Mouse (Mus musculus) kidney, embryonic 14.5 days (tissue): ENCODE results near the gene Zkscan3. TPM values are rescaled to one million over a fixed set of nuclear protein-coding genes. Genes with fewer than 3 reads are reported as not detected.
"Not testable (repeated sequence)": the region's sequence is repeated elsewhere in the genome, so short reads cannot be mapped to it uniquely, and the experiment has no call there.

Experiments used
- ATAC-seq: fragments of 200-750 bp; cut with Nextera tagmentation; 2 replicates; pipeline ENCODE4 v1.8.0; 2017; ENCODE audit warnings: moderate number of reproducible peaks, mild to moderate bottlenecking, moderate TSS enrichment, moderate library complexity; ENCODE audit not compliant: low FRiP score, low TSS enrichment
- H3K27ac ChIP-seq: fragments of 300-500 bp; sonication (generic); 2 replicates; pipeline ENCODE4 v1.5.1; 2014; ENCODE audit warnings: low read depth, mild to moderate bottlenecking, low read length, moderate library complexity, mixed read lengths
- H3K27me3 ChIP-seq: fragments of 300-500 bp; sonication (generic); 2 replicates; pipeline ENCODE4 v1.6.1; 2014; ENCODE audit warnings: mild to moderate bottlenecking, low read length; ENCODE audit not compliant: control insufficient read depth, insufficient read depth
- H3K36me3 ChIP-seq: fragments of 300-500 bp; sonication (generic); 2 replicates; pipeline ENCODE4 v1.6.1; 2014; ENCODE audit warnings: low read length, mixed read lengths; ENCODE audit not compliant: control insufficient read depth, insufficient read depth
- H3K4me1 ChIP-seq: fragments of 300-500 bp; sonication (generic); 2 replicates; pipeline ENCODE4 v1.6.1; 2014; ENCODE audit warnings: low read length, mixed read lengths; ENCODE audit not compliant: control insufficient read depth, insufficient read depth
- H3K4me2 ChIP-seq: fragments of 300-500 bp; sonication (generic); replicated peaks from 2 replicates; pipeline ENCODE4 v1.6.1; 2014; ENCODE audit warnings: low read depth, mild to moderate bottlenecking, low read length
- H3K4me3 ChIP-seq: fragments of 300-500 bp; sonication (generic); 2 replicates; pipeline ENCODE4 v1.5.1; 2014; ENCODE audit warnings: mild to moderate bottlenecking, low read length
- H3K9ac ChIP-seq: fragments of 300-500 bp; sonication (generic); 2 replicates; pipeline ENCODE4 v1.6.1; 2014; ENCODE audit warnings: low read depth, mild to moderate bottlenecking, low read length, moderate library complexity
- H3K9me3 ChIP-seq: fragments of 300-500 bp; sonication (generic); 2 replicates; pipeline ENCODE4 v1.6.1; 2016; ENCODE audit warnings: low read length; ENCODE audit not compliant: control insufficient read depth
- WGBS: fragments of 180-500 bp; shearing (Covaris S2); extraction: QIAGEN DNeasy Blood & Tissue Kit; methylation state at CpG from one replicate; pipeline ENCODE4 v1.1.7; 2014; 5-methylcytosine and 5-hydroxymethylcytosine counted together
- polyA plus RNA-seq: library from polyadenylated mRNA; unstranded; fragments of >200 nt; fragmentation: Nextera tagmentation; extraction: Ambion mirVana; gene quantifications from 2 replicates; pipeline ENCODE4 v1.2.1, GENCODE M21; 2014

Gene Zkscan3
- polyA plus RNA-seq, 1 experiment from 2014 or later: 80.4 TPM

DNA sequence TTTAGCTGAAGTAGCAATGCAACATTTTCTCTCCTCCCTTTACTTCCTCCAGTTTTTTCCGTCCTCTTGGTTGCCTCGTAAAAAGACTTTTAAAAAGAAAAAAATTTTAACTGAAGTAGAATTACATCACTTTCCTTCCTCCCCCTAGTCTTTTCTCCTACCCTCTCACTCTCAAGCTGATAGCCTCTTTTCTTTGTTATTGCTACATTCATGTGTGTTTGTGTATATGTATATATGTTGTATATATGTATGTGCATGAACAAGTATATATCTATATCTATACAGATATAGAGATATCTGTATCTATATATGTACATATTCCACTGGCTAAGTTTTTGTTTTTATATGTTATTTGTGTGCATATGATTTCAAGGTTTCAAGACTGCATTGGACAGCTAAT lies 293 bp upstream of the Zkscan3 start:
- peak overlapping the region; percentile 73 for H3K4me2 ChIP-seq
- H3K4me3 ChIP-seq: peak overlapping the region; percentile 88
- H3K4me1 ChIP-seq: peaks cover 6% of the 10 kb centered on the region; the same call in 1 of the 2 replicates
- ATAC-seq: peak; percentile 50; the same call in 1 of the 2 replicates
- H3K27ac ChIP-seq: no peak overlapping the region
- peaks cover 15% of the 10 kb centered on the region; the same call in 1 of the 2 replicates for H3K36me3 ChIP-seq
- WGBS: 0% methylated on average over 2 of the region's 2 CpGs
- H3K9ac ChIP-seq: peak overlapping the region; percentile 87
- no peaks in the 10 kb centered on the region for H3K9me3 ChIP-seq
- no peaks in the 10 kb centered on the region for H3K27me3 ChIP-seq

DNA sequence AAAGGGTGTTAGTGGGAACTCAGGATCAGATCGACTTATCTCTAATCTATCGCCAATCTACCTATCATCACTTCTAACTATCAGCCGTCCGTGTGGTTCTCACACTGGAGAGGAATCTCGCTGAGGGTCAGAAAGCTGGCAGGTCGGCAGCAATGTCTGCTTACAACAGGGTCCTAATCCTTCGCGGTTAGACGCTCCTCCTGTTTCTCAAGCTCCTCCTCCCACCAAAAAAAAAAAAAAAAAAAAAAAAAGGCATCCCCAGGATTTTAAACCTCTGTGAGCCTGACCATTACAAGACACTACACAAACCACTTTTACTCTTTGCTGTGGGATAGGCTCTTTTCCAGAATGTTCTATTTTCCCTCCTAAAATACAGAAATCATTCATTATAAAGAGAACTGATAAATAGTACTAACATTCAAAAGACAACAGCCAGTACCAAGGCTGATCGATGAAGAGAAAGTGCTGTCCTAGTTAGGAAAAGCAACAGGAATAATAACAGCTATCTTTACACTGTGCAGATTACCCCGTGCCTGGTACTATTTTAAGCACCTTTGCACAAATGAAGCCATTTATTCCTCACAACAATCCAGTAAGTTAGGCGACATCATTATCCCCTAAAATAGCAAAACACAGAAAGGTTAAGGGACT lies 794 bp downstream of the Zkscan3 start:
- Histone ChIP-seq H3K9me3 (no peaks in the 10 kb centered on the region), H3K27me3 (no peaks in the 10 kb centered on the region), H3K4me2 (peak overlapping the region; percentile 73), H3K36me3 (peaks cover 15% of the 10 kb centered on the region; the same call in 1 of the 2 replicates), H3K27ac (no peak overlapping the region), H3K4me3 (peak overlapping the region; percentile 88), H3K9ac (peak overlapping the region; percentile 87), H3K4me1 (peaks cover 6% of the 10 kb centered on the region; the same call in 1 of the 2 replicates)
- ATAC-seq: peak; percentile 25; the same call in 1 of the 2 replicates
- WGBS: 19% methylated on average over 12 of the region's 12 CpGs

DNA sequence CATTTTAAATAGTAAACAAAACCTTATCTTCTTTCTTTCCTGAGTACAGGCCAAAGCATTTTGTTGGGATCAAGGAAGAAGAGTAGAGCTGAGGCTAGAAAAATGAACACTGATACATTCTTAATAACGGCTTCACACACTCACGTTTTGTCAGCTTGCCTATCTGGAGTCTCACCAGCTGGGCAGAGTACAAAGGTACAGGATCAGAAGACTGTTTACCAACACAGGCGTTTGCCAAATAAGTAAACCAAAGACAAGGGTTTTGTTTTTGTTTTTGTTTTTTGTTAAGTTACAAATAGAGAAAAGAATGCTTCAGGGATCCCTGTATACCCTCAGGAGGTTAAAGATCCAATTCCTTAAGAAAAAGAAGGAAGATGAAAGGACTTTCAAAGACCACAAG lies 1.4 kb downstream of the Zkscan3 start:
- no peak for ATAC-seq

DNA sequence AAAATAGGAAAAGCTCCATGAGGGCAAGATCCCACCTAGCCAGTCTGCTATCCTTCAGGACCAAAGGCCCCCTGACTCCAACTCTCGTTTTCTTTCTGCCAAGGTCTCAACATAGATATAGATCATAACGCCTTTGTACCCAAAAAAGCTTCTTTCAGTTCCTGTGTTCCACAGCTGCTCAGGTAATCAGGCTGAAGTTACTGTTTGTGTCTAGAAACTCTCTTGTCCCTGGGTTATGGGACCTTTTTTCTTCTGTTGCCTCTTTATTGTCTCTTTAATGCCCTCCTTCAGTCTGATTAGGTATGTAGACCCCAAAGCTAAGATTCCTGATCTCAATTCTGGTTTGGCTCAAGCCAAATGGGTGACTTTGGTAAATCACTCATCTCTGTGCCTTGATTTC lies 5.1 kb downstream of the Zkscan3 start:
- no peak for ATAC-seq
- no peak overlapping the region for H3K4me2 ChIP-seq
- 86% methylated on average over 2 of the region's 2 CpGs for WGBS
- no peak overlapping the region for H3K4me3 ChIP-seq
- H3K4me1 ChIP-seq: peaks cover 6% of the 10 kb centered on the region; the same call in 1 of the 2 replicates
- no peak overlapping the region for H3K9ac ChIP-seq
- no peaks in the 10 kb centered on the region for H3K9me3 ChIP-seq
- H3K27ac ChIP-seq: no peak overlapping the region
- peaks cover 51% of the 10 kb centered on the region for H3K36me3 ChIP-seq
- H3K27me3 ChIP-seq: no peaks in the 10 kb centered on the region

More for the DNA sequence above, 1.4 kb downstream of the Zkscan3 start:
- H3K27ac ChIP-seq: no peak overlapping the region
- peak overlapping the region; percentile 88 for H3K4me3 ChIP-seq
- H3K9me3 ChIP-seq: no peaks in the 10 kb centered on the region
- WGBS: 82% methylated on average over 3 of the region's 3 CpGs
- peak overlapping the region; percentile 73 for H3K4me2 ChIP-seq
- peaks cover 20% of the 10 kb centered on the region for H3K36me3 ChIP-seq
- H3K27me3 ChIP-seq: no peaks in the 10 kb centered on the region
- peaks cover 6% of the 10 kb centered on the region; the same call in 1 of the 2 replicates for H3K4me1 ChIP-seq
- peak overlapping the region; percentile 87; the same call in 1 of the 2 replicates for H3K9ac ChIP-seq

DNA sequence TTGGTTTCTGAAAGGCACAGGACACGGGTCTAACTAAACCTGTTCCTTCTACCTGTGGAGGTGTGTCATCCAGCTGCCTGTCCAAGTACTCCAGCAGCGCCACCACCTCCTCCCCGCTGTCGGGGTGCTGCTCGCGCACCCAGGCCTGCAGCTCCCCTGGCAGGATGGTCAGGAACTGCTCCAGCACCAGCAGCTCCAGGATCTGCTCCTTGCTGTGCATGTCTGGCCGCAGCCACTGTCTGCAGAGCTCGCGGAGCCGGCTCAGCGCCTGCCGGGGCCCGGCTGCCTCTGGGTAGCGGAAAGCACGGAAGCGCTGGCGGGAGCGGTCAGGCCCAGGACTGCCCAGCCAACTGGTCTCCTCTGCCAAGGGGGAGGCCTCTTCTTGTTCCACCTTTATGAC lies 6.5 kb downstream of the Zkscan3 start:
- H3K9me3 ChIP-seq, H3K4me3 ChIP-seq, H3K27me3 ChIP-seq, H3K9ac ChIP-seq, H3K4me2 ChIP-seq, H3K4me1 ChIP-seq, H3K27ac ChIP-seq: not testable (repeated sequence)
- ATAC-seq: peak; percentile 62
- 87% methylated on average over 14 of the region's 18 CpGs for WGBS
- H3K36me3 ChIP-seq: peaks cover 64% of the 10 kb centered on the region

DNA sequence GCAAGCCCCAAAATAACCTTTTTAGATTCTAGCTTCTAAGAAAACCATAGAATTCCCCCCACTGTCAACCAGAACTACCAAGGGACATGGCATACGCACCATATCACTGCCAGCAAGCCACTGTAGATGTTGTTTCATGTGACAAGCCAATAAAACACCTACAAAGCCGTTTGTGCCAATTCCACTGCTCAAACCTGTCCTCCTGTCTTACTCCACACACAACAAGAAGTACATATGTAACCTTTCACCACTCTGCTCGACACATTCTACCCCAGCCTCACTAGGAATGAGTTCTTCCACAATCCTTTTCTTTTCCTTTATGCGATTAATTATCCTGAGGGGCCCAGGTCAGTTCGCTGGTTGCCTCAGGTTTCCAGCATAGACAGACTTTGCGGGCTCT lies 6.9 kb downstream of the Zkscan3 start:
- WGBS: 71% methylated on average over 6 of the region's 6 CpGs
- Histone ChIP-seq H3K9me3 (no peaks in the 10 kb centered on the region), H3K4me3 (no peak overlapping the region), H3K9ac (no peak overlapping the region), H3K4me1 (no peaks in the 10 kb centered on the region), H3K36me3 (peaks cover 69% of the 10 kb centered on the region), H3K4me2 (no peak overlapping the region), H3K27me3 (no peaks in the 10 kb centered on the region), H3K27ac (no peak overlapping the region)
- ATAC-seq: no peak

DNA sequence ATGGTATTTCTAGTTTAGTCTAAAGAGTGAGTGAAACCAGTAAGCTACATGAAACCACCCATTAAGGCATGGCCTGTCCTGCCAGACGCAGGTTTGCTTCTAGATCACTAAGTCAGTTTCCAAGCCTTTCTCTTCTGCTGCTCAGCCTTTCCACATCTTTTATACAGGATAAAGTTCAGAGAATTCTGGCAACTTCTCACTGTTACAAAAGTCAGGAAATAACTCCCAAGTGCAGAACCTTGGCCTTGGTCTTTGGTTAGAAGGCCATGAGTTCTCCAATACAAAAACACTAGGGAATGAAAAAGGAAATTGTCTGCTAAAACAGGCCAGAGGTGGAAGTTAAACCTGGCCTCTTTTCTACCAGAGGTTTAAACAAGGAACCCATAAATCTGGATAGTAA lies 7.3 kb downstream of the Zkscan3 start:
- peaks cover 73% of the 10 kb centered on the region for H3K36me3 ChIP-seq

DNA sequence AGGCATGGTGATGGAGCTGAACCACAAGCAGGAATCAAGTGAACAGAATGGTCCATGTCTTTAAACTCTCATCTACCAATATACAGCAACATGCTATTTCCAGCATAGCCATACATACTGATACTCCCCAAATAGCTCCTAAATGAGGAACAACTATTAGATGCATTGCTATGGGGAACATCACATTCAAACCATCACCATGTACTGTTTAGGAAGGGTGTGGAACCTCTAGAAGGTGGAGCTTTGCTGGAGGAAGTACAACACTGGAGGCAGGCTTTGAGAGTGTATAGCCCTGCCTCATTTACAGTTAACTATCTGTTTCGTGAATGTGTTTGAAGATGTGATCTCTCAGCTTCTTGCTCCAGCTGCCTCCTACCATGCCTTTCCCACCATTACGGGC lies 24.8 kb downstream of the Zkscan3 start:
- ATAC-seq: no peak
- no peaks in the 10 kb centered on the region for H3K36me3 ChIP-seq
- H3K4me1 ChIP-seq: no peaks in the 10 kb centered on the region
- no peak overlapping the region for H3K27ac ChIP-seq
- H3K4me3 ChIP-seq: no peak overlapping the region
- H3K27me3 ChIP-seq: no peaks in the 10 kb centered on the region
- H3K9ac ChIP-seq: no peak overlapping the region
- WGBS: 90% methylated on average over 2 of the region's 2 CpGs
- H3K4me2 ChIP-seq: no peak overlapping the region
- H3K9me3 ChIP-seq: no peaks in the 10 kb centered on the region

More for the DNA sequence above, 7.3 kb downstream of the Zkscan3 start:
- H3K9ac ChIP-seq: no peak overlapping the region
- WGBS: 87% methylated on average over 1 of the region's 1 CpGs
- H3K4me3 ChIP-seq: no peak overlapping the region
- no peak for ATAC-seq
- H3K4me2 ChIP-seq: no peak overlapping the region
- H3K27me3 ChIP-seq: no peaks in the 10 kb centered on the region
- no peaks in the 10 kb centered on the region for H3K4me1 ChIP-seq
- no peaks in the 10 kb centered on the region for H3K9me3 ChIP-seq
- no peak overlapping the region for H3K27ac ChIP-seq

DNA sequence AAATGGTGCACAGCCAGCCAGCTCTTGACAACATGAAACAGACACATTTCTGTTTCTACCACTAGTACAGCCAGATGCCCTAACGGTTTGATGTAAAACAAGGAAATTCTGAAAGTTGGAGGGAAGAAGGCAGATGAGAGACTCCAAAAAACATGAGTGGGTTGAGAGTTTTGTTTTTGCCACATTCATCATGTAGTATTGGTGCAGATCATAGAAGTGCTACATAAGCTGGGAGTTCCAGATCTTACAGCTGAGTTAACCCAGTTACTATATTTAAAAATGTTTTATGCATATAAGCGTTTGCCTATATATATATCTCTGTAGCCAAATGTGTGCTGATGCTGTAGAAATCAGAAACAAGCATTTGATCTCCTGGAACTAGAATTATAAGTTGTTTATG lies 29.9 kb downstream of the Zkscan3 start:
- no peak overlapping the region for H3K4me2 ChIP-seq
- H3K36me3 ChIP-seq: peaks cover 24% of the 10 kb centered on the region
- H3K4me1 ChIP-seq: no peaks in the 10 kb centered on the region
- no peaks in the 10 kb centered on the region for H3K27me3 ChIP-seq
- H3K9ac ChIP-seq: no peak overlapping the region
- WGBS: 93% methylated on average over 2 of the region's 2 CpGs
- no peak overlapping the region for H3K4me3 ChIP-seq
- H3K9me3 ChIP-seq: no peaks in the 10 kb centered on the region
- ATAC-seq: no peak
- no peak overlapping the region for H3K27ac ChIP-seq
